Mouse (Mus musculus) heart, embryonic 10.5 days (tissue): ENCODE measurements around the gene Cela3a. TPM values are rescaled to one million over a fixed set of nuclear protein-coding genes. Genes with fewer than 3 reads are reported as not detected.
"Not testable (repeated sequence)": the region's sequence is repeated elsewhere in the genome, so short reads cannot be mapped to it uniquely, and the experiment has no call there.

ENCODE experiments used
- DNase-seq: peaks from one replicate; pipeline ENCODE4 v3.0.0-alpha.2; 2017; ENCODE audit warnings: low spot score
- H3K27ac ChIP-seq: fragments of 300-500 bp; sonication (generic); 2 replicates; pipeline ENCODE4 v1.5.1; 2016; ENCODE audit warnings: mild to moderate bottlenecking
- H3K27me3 ChIP-seq: fragments of 300-500 bp; sonication (generic); 2 replicates; pipeline ENCODE4 v1.6.1; 2016; ENCODE audit warnings: mild to moderate bottlenecking; ENCODE audit not compliant: poor library complexity, insufficient read depth, severe bottlenecking
- H3K36me3 ChIP-seq: fragments of 300-500 bp; sonication (generic); 2 replicates; pipeline ENCODE4 v1.6.1; 2016; ENCODE audit warnings: mild to moderate bottlenecking, moderate library complexity
- H3K4me1 ChIP-seq: fragments of 300-500 bp; sonication (generic); 2 replicates; pipeline ENCODE4 v1.6.1; 2016; ENCODE audit warnings: mild to moderate bottlenecking
- H3K4me3 ChIP-seq: fragments of 300-500 bp; sonication (generic); 2 replicates; pipeline ENCODE4 v1.5.1; 2016; ENCODE audit warnings: mild to moderate bottlenecking, moderate library complexity
- H3K9me3 ChIP-seq: fragments of 300-500 bp; sonication (generic); 2 replicates; pipeline ENCODE4 v1.6.1; 2016; ENCODE audit warnings: mild to moderate bottlenecking, moderate library complexity
- WGBS: fragments of 180-500 bp; shearing (Covaris S2); methylation state at CpG from one replicate; pipeline ENCODE4 v1.1.7; 2016; 5-methylcytosine and 5-hydroxymethylcytosine counted together
- polyA plus RNA-seq: library from polyadenylated mRNA; unstranded; fragments of >200 nt; fragmentation: Nextera tagmentation; extraction: Ambion mirVana; gene quantifications from 2 replicates; pipeline ENCODE4 v1.2.1, GENCODE M21; 2016

Gene Cela3a
- polyA plus RNA-seq, 1 experiment from 2014 or later, result not detected

DNA sequence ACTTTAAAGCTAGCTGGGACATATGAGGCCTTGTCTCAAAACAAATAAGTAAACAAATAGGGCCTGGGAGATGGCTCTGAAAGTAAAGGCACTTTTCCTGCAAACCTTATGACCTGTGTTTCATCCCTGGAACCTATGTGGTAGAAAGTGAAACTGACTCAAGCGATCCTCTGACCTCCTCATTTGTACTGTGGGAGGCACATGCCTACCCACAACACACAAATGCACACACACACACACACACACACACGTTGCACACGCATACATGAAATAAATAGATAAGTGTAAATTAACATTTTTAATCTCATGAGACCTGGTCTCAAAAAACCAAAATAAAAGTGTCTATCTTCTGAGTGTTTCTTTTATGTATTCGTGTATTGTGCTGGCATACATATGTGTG is 36.3 kb upstream of the Cela3a start:
- Histone ChIP-seq H3K4me3 (no peak overlapping the region), H3K27me3 (no peaks in the 10 kb centered on the region), H3K4me1 (peaks cover 31% of the 10 kb centered on the region), H3K36me3 (no peaks in the 10 kb centered on the region), H3K9me3 (no peaks in the 10 kb centered on the region), H3K27ac (no peak overlapping the region)
- DNase-seq, result no peak
- WGBS, result 87% methylated on average over 4 of the region's 4 CpGs

DNA sequence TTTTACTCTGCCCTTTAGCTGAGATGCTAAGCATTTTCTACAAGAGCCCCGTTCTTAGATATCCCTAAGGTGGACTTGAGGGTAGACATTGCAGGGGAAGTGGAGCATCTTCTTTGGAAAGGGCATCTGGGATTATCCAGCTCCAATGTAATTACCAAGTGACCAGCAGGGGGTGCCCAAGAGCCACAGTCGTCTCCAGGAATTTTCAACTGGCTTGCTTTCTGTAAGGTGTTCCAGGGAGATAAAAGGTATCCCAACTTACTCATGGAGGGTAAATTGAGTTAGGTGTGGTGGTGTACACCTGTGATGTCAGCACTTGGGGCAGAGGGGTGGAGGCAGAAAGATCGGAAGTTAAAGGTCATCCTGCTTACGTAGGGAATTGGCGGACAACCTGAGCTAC is 34.0 kb upstream of the Cela3a start:
- no peak for DNase-seq
- H3K4me3 ChIP-seq, result no peak overlapping the region
- no peaks in the 10 kb centered on the region for H3K36me3 ChIP-seq
- no peaks in the 10 kb centered on the region for H3K27me3 ChIP-seq
- 29% methylated on average over 5 of the region's 5 CpGs for WGBS
- H3K9me3 ChIP-seq, result no peaks in the 10 kb centered on the region
- H3K27ac ChIP-seq, result no peak overlapping the region
- peaks cover 20% of the 10 kb centered on the region for H3K4me1 ChIP-seq

DNA sequence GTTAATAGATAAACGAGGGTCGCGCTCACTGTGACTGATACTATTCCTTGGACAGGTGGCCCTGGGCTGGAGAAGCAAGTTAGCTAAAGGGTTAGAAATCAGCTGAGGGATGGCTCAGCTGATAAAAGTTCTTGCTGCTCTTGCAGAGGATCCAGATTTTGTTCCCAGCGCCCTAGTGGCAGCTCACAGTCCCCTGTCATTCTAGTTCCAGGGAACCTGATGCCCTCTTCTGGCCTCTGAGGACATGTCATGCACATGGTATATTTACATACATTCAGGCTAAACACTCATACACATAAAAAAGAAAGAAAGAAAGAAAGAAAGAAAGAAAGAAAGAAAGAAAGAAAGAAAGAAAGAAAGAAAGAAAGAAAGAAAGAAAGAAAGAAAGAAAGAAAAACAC is 31.7 kb upstream of the Cela3a start:
- 79% methylated on average over 4 of the region's 4 CpGs for WGBS
- H3K4me1 ChIP-seq, result peaks cover 13% of the 10 kb centered on the region; the same call in 1 of the 2 replicates
- H3K36me3 ChIP-seq, result no peaks in the 10 kb centered on the region
- H3K4me3 ChIP-seq, result no peak overlapping the region
- no peak overlapping the region for H3K27ac ChIP-seq
- no peaks in the 10 kb centered on the region for H3K27me3 ChIP-seq
- no peak for DNase-seq
- H3K9me3 ChIP-seq, result no peaks in the 10 kb centered on the region

DNA sequence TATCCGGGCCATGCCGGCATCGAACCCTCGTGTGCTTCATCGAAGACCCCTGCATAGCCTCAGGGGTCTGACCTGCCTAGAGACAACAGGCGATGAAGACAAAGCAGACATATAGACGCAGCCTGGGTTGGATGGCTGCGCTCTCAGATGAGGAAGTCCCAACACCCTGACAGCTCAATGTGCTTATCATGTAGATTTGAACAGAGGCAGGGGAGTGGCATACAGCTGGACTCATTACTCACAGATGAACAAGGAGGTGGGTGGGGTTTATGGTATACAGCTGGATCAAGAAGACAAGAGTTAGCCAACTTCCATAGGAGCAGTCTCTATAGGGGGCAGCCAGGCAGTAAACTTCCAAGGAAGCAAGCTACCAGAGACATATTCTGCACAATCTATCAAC is 29.3 kb upstream of the Cela3a start:
- Histone ChIP-seq H3K27ac (no peak overlapping the region), H3K4me3 (no peak overlapping the region), H3K36me3 (no peaks in the 10 kb centered on the region), H3K27me3 (no peaks in the 10 kb centered on the region), H3K9me3 (no peaks in the 10 kb centered on the region), H3K4me1 (peaks cover 13% of the 10 kb centered on the region; the same call in 1 of the 2 replicates)
- 75% methylated on average over 8 of the region's 8 CpGs for WGBS
- DNase-seq, result no peak

DNA sequence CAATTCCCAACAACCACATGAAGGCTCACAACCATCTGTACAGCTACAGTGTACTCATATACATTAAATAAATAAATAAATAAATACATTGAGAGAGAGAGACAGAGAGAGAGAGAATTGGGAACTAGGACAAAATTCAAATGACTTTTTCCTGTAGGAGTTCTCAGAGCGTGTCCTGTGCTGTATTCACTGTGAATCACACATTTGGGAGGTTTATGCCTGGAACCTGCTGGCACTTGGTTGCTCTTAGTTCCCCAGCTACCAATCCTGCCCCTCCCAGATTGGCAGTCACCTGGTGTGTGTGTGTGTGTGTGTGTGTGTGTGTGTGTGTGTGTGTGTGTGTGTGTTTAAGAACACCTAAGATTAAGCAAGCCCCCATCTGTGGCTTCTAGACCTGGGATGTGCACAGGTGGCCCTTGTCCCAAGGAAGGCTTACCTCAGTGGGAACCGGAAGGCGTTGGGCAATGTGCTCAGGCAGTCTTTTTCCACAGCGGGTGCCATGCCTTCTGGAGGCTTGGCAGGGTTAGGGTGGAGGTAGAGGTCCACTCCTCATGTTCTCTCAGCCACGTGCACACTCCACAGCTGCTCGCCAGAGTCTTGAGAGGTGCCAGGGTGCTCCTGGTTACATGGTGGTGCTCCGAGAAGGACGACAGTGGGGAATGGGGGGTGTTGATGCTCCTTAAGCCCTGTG is 27.5 kb upstream of the Cela3a start:
- H3K27me3 ChIP-seq, result no peaks in the 10 kb centered on the region
- H3K27ac ChIP-seq, result no peak overlapping the region
- peaks cover 19% of the 10 kb centered on the region; the same call in 1 of the 2 replicates for H3K4me1 ChIP-seq
- H3K36me3 ChIP-seq, result no peaks in the 10 kb centered on the region
- H3K9me3 ChIP-seq, result no peaks in the 10 kb centered on the region
- WGBS, result 85% methylated on average over 8 of the region's 8 CpGs
- no peak for DNase-seq
- H3K4me3 ChIP-seq, result no peak overlapping the region

DNA sequence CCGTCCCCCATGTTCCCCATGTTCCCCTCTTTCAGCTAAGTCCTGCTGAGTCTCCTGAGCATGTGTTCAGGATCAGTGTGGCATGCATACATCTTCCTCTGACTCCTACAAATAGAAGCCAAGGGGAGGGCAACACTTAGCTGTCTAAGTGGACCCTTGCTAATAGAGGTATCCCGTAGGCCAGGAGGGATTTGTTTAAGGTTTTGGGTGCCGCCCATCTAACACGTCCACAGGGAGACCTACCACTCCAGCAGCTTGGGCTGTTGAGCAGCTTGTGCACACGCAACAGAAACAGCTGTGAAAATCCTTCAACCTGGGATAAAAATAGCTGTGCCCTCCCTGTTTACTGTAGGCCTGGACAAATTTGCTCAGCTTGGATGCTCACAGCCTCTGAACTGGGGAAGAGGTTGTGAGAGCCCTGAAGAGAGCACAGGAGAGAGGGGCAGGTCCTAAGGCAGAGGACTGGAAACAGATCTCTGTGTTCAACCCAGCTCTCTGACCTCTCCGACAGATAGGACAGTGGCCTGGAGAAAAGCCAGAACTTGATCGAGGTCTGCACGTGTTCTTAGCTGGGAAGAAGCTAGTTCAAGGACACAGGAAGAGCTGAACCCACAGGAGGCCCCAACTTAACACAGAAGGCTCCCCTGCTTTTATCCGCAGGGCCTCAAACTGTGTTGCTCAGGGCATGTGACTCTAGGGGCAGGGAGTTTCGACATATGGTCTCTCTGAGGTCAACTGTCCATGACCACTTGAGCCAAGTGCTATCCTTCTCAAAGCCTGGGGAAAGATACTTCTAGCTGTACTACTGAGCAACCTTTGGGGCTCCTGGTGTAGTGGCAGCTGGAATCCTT is 23.3 kb upstream of the Cela3a start:
- peak overlapping the region; percentile 56; the same call in 1 of the 2 replicates for H3K27ac ChIP-seq
- not testable (repeated sequence) for H3K36me3 ChIP-seq, DNase-seq, H3K4me3 ChIP-seq, H3K27me3 ChIP-seq, H3K9me3 ChIP-seq
- WGBS, result 57% methylated on average over 10 of the region's 10 CpGs
- peaks cover 13% of the 10 kb centered on the region; the same call in 1 of the 2 replicates for H3K4me1 ChIP-seq

DNA sequence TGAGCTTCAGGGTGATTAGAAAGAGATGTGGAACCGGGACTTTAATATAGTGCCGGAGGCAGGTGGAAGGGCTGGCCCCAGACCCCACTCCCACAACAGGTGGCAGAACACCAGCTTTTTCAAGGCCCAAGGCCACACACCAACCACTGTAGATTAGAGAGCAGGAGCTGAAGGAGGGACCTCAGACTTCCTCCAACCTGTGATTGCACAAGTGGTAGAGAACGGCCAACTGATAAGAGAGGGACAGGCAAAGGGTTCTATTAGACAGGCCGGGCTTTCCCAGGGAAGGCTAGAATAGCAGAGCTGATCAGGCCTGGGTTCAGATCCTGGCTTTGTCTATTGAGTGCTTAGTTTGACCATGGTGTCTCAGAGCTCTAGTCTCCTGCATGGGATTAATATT is 20.9 kb upstream of the Cela3a start, which contains the start of gene Cela3b:
Gene Cela3b, minus strand, starts transcription at position 39 of the 400 bp plus-strand sequence.
- Histone ChIP-seq H3K36me3 (no peaks in the 10 kb centered on the region), H3K9me3 (no peaks in the 10 kb centered on the region), H3K4me3 (no peak within 1 kb of the TSS), H3K27me3 (no peaks in the 10 kb centered on the region), H3K27ac (no peak within 1 kb of the TSS), H3K4me1 (peaks cover 7% of the 10 kb centered on the region; the same call in 1 of the 2 replicates)
- WGBS, result 53% methylated on average over 4 of the region's 4 CpGs
- DNase-seq, result no peak

DNA sequence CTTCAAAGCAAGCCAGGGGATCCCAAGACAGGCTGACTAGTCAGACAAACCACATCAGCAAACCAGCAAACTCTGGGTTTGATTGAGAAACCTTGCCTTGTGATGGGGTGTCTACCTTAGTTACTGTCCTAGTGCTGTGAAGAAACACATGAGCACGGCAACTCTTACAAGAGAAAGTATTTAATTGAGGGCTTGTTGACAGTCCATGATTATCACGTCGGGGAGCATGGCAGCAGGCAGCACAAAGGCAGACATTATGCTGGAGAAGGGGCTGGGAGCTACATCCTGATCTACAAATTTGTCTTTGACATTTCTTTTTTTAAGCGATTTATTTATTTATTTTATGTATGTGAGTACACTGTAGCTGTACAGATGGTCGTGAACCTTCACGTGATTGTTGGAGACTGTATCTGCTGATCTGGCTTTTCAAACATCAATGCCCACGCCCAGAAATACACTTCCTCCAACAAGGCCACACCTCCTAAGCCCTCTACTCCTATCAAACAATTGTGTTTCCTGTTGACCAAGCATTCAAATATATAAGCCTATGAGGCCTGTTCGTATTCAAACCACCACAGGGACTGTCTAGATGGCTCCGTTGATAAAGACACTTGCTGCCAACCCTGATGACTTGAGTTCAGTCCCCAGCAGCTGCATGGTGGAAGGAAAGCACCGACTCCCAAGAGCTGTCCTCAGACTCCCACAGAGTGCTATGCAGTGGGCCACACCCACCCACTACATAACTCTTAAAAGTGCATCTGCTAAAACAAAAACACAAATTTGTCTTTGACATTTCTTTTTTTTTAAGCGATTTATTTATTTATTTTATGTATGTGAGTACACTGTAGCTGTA is 8.3 kb upstream of the Cela3a start:
- no peaks in the 10 kb centered on the region; the same call in 1 of the 2 replicates for H3K27me3 ChIP-seq
- 63% methylated on average over 11 of the region's 11 CpGs for WGBS
- no peak for DNase-seq
- no peaks in the 10 kb centered on the region for H3K9me3 ChIP-seq
- no peaks in the 10 kb centered on the region for H3K36me3 ChIP-seq
- no peak overlapping the region for H3K4me3 ChIP-seq
- H3K27ac ChIP-seq, result no peak overlapping the region
- peaks cover 8% of the 10 kb centered on the region; the same call in 1 of the 2 replicates for H3K4me1 ChIP-seq

DNA sequence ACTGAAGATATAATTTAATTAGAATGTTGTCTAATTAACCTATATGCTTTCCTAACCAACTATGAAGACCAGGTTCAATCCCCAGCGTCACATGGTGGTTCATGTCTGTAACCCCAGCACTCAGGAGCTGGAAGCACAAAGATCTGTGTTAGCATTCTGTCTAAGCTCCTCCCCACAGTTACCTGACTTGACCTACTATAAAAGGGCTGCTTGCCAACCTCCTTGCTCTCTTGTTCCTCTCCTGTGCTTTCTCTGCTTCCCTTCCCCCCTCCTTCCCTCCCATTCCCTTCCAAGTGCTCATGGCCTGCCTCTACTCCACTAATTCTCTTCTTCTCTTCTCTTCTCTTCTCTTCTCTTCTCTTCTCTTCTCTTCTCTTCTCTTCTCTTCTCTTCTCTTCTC is 5.3 kb upstream of the Cela3a start:
- 78% methylated on average over 1 of the region's 1 CpGs for WGBS
- DNase-seq, result no peak
- no peak overlapping the region for H3K4me3 ChIP-seq

DNA sequence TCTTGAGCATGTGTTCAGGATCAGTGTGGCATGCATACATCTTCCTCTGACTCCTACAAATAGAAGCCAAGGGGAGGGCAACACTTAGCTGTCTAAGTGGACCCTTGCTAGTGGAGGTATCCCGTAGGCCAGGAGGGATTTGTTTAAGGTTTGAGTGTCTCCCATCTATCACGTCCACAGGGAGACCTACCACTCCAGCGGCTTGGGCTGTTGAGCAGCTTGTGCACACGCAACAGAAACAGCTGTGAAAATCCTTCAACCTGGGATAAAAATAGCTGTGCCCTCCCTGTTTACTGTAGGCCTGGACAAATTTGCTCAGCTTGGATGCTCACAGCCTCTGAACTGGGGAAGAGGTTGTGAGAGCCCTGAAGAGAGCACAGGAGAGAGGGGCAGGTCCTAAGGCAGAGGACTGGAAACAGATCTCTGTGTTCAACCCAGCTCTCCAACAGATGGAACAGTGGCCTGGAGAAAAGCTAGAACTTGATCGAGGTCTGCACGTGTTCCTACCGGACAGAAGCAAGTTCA is 2.7 kb upstream of the Cela3a start:
- not testable (repeated sequence) for H3K9me3 ChIP-seq, H3K4me3 ChIP-seq, H3K36me3 ChIP-seq, H3K27ac ChIP-seq, H3K4me1 ChIP-seq, H3K27me3 ChIP-seq, DNase-seq
- 63% methylated on average over 7 of the region's 7 CpGs for WGBS

More for the DNA sequence above, 5.3 kb upstream of the Cela3a start:
- H3K36me3 ChIP-seq, result no peaks in the 10 kb centered on the region
- H3K27ac ChIP-seq, result no peak overlapping the region
- H3K9me3 ChIP-seq, result no peaks in the 10 kb centered on the region
- H3K27me3 ChIP-seq, result no peaks in the 10 kb centered on the region
- peaks cover 12% of the 10 kb centered on the region for H3K4me1 ChIP-seq

DNA sequence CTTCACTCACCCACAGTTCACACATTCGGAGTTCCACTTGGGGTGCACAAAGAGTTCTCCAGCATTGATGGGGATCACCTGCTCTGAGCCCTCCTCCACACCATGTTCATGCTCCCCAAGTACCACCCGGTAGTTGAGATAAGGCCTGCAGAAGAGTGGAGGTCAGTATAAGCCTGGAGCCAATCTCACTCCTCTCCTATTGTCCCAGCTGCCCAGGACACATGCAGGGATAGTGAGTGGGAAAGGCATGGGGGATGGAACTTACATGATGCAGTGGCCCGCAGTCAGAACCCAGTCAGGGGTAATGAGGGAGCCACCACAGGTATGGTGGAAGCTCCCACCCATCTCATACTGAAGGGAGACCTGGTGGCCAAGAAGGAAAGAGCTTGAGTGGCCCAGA is 4.0 kb downstream of the Cela3a start:
- H3K4me3 ChIP-seq, result no peak overlapping the region
- 79% methylated on average over 3 of the region's 3 CpGs for WGBS
- H3K9me3 ChIP-seq, result no peaks in the 10 kb centered on the region
- 0 out of 2 replicates have a peak, but pooled peaks cover 4% of the 10 kb centered on the region for H3K27me3 ChIP-seq
- no peaks in the 10 kb centered on the region for H3K36me3 ChIP-seq
- no peak for DNase-seq
- no peaks in the 10 kb centered on the region for H3K4me1 ChIP-seq
- H3K27ac ChIP-seq, result no peak overlapping the region

DNA sequence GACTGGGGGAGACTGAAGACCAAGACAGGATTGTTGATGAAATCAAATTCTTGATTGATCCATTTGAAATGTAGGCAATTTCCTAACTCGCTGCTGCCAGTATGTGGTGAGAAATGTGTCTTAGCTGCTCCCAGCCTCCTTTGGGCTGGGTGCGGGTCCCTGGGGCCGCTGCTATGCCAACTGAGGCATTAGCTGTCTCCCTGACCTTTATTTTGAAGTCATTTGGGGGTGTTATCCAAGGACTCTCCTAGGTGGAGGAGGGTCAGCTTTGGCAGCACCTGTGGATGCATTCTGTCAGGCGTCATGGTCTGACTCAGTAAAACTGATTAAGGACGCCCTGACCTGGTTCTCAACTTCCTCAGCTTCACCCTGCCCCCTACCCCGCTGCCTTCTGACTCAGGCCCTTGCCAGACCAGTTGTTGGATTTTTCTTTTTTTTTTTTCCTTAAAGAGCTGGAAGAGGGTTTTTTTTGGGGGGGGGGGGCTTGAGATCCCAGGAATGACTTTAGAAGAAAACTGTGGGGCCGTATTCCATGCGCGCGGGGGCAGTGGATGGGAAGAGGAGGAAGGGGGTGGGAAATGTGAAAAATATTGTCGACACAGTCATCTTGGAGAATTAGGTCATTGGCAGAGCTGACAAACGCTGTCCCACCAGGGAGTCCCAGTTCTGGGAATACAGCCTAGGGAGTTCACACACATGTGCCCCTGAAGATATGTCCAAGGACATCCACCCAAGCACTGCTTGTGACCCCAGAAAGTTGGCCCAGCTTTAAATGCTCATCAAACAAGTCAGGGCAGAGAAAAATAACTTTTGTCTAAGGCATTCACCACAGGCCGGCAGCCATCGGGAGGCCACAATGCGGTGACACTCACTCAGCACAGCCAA is 12.7 kb downstream of the Cela3a start:
- Histone ChIP-seq H3K9me3 (no peaks in the 10 kb centered on the region), H3K27me3 (no peaks in the 10 kb centered on the region), H3K4me3 (no peak overlapping the region), H3K36me3 (no peaks in the 10 kb centered on the region), H3K27ac (no peak overlapping the region), H3K4me1 (no peaks in the 10 kb centered on the region)
- DNase-seq, result no peak
- WGBS, result 72% methylated on average over 15 of the region's 15 CpGs
